Mouse (Mus musculus) liver, adult 2 months (tissue): ENCODE measurements at regions not wholly inside any gene's neighbourhood (a gene's known extent, or its start where the extent isn't known, plus 50 kb on each side); places are given as distances from the start of the nearest gene placed in this dataset.

Experiments used
- DNase-seq: peaks from one replicate; pipeline ENCODE4 v3.0.0-alpha.2; 2011; ENCODE audit warnings: low read depth, low spot score; ENCODE audit errors: extremely low read depth
- H3K27ac ChIP-seq: fragments of 200-500 bp; replicated peaks from 2 replicates; pipeline ENCODE4 v1.5.1; 2012; ENCODE audit warnings: low read depth, mild to moderate bottlenecking, control low read depth, inconsistent platforms, low read length; ENCODE audit not compliant: insufficient read depth
- H3K27me3 ChIP-seq: fragments of 200-500 bp; 2 replicates; pipeline ENCODE4 v1.6.1; 2012; ENCODE audit warnings: mild to moderate bottlenecking, moderate library complexity, low read length, inconsistent platforms; ENCODE audit not compliant: control insufficient read depth, insufficient read depth
- H3K36me3 ChIP-seq: fragments of 200-500 bp; 2 replicates; pipeline ENCODE4 v1.6.1; 2012; ENCODE audit warnings: low read length, inconsistent platforms; ENCODE audit not compliant: control insufficient read depth, insufficient read depth
- H3K4me1 ChIP-seq: fragments of 200-500 bp; 2 replicates; pipeline ENCODE4 v1.6.1; 2011; ENCODE audit warnings: low read length; ENCODE audit not compliant: control insufficient read depth, insufficient read depth
- H3K4me3 ChIP-seq: fragments of 200-500 bp; 2 replicates; pipeline ENCODE4 v1.5.1; 2011; ENCODE audit warnings: low read depth, mild to moderate bottlenecking, control low read depth, low read length, moderate library complexity; ENCODE audit not compliant: insufficient read depth
- H3K79me2 ChIP-seq: fragments of 200-500 bp; 2 replicates; pipeline ENCODE4 v1.6.1; 2012; ENCODE audit warnings: inconsistent platforms, mild to moderate bottlenecking, low read length, moderate library complexity; ENCODE audit not compliant: control insufficient read depth, insufficient read depth
- H3K9ac ChIP-seq: fragments of 200-500 bp; 2 replicates; pipeline ENCODE4 v1.6.1; 2012; ENCODE audit warnings: low read depth, mild to moderate bottlenecking, control low read depth, inconsistent platforms, low read length
- CTCF ChIP-seq: fragments of 200-500 bp; IDR thresholded peaks from 2 replicates; pipeline ENCODE4 v1.5.1; 2011; ENCODE audit warnings: low read depth, low read length, control low read depth
- POLR2A ChIP-seq: fragments of 200-500 bp; IDR thresholded peaks from 2 replicates; pipeline ENCODE4 v1.6.1; 2011; ENCODE audit warnings: low read length, control low read depth; ENCODE audit not compliant: insufficient read depth; ENCODE audit errors: extremely low read depth
- WGBS: fragments of 180-500 bp; shearing (Covaris S2); methylation state at CpG from one replicate; pipeline ENCODE4 v1.1.7; 2018; 5-methylcytosine and 5-hydroxymethylcytosine counted together

- H3K9ac ChIP-seq, result no peak overlapping the region
- 75% methylated on average over 3 of the region's 3 CpGs for WGBS
Observed at GRCm38 (mm10) chr11:43971886-43972285, 70.9 kb upstream of the Adra1b start.

GRCm38 (mm10) chr11:43976024-43976423, 75.0 kb upstream of the Adra1b start:
- no peak overlapping the region for H3K4me3 ChIP-seq
- 78% methylated on average over 4 of the region's 4 CpGs for WGBS
- TF ChIP-seq POLR2A (no peak), CTCF (no peak)

More at GRCm38 (mm10) chr11:43971886-43972285, 70.9 kb upstream of the Adra1b start:
- Histone ChIP-seq H3K27ac (no peak overlapping the region), H3K4me3 (no peak overlapping the region), H3K79me2 (no peaks in the 10 kb centered on the region), H3K36me3 (no peaks in the 10 kb centered on the region), H3K4me1 (no peaks in the 10 kb centered on the region), H3K27me3 (no peaks in the 10 kb centered on the region)
- no peak for TF ChIP-seq POLR2A
- TF ChIP-seq CTCF, result no peak
- no peak for DNase-seq

GRCm38 (mm10) chr11:43979406-43979805, 78.4 kb upstream of the Adra1b start:
- Histone ChIP-seq H3K4me1 (peaks cover 2% of the 10 kb centered on the region; the same call in 1 of the 2 replicates), H3K36me3 (no peaks in the 10 kb centered on the region), H3K79me2 (no peaks in the 10 kb centered on the region), H3K4me3 (no peak overlapping the region), H3K27ac (no peak overlapping the region), H3K9ac (no peak overlapping the region), H3K27me3 (no peaks in the 10 kb centered on the region)
- DNase-seq, result no peak
- no peak for TF ChIP-seq CTCF
- no peak for TF ChIP-seq POLR2A
- 86% methylated on average over 7 of the region's 7 CpGs for WGBS

More at GRCm38 (mm10) chr11:43976024-43976423, 75.0 kb upstream of the Adra1b start:
- H3K27ac ChIP-seq, result no peak overlapping the region
- no peaks in the 10 kb centered on the region for H3K36me3 ChIP-seq
- DNase-seq, result no peak
- H3K27me3 ChIP-seq, result no peaks in the 10 kb centered on the region
- H3K9ac ChIP-seq, result no peak overlapping the region
- no peaks in the 10 kb centered on the region for H3K79me2 ChIP-seq
- H3K4me1 ChIP-seq, result peaks cover 2% of the 10 kb centered on the region; the same call in 1 of the 2 replicates

- H3K4me3 ChIP-seq, result no peak overlapping the region
- H3K27ac ChIP-seq, result no peak overlapping the region
- H3K9ac ChIP-seq, result no peak overlapping the region
- H3K36me3 ChIP-seq, result no peaks in the 10 kb centered on the region
- TF ChIP-seq CTCF (no peak), POLR2A (no peak)
- no peaks in the 10 kb centered on the region for H3K79me2 ChIP-seq
- DNase-seq, result no peak
- H3K27me3 ChIP-seq, result no peaks in the 10 kb centered on the region
- 91% methylated on average over 4 of the region's 4 CpGs for WGBS
- H3K4me1 ChIP-seq, result peaks cover 2% of the 10 kb centered on the region; the same call in 1 of the 2 replicates
Observed at GRCm38 (mm10) chr11:43980444-43980843, 79.4 kb upstream of the Adra1b start.

- TF ChIP-seq POLR2A (no peak), CTCF (no peak)
- H3K9ac ChIP-seq, result no peak overlapping the region
- H3K4me3 ChIP-seq, result no peak overlapping the region
- no peaks in the 10 kb centered on the region for H3K79me2 ChIP-seq
- peaks cover 6% of the 10 kb centered on the region for H3K4me1 ChIP-seq
- no peaks in the 10 kb centered on the region for H3K27me3 ChIP-seq
- no peak overlapping the region for H3K27ac ChIP-seq
- 92% methylated on average over 1 of the region's 1 CpGs for WGBS
- no peak for DNase-seq
- no peaks in the 10 kb centered on the region for H3K36me3 ChIP-seq
Observed at GRCm38 (mm10) chr11:43989911-43990430, 89.0 kb upstream of the Adra1b start.

- H3K79me2 ChIP-seq, result no peaks in the 10 kb centered on the region
- 52% methylated on average over 6 of the region's 6 CpGs for WGBS
- TF ChIP-seq POLR2A (no peak), CTCF (no peak)
- no peak overlapping the region for H3K27ac ChIP-seq
- H3K27me3 ChIP-seq, result no peaks in the 10 kb centered on the region
- no peak overlapping the region for H3K9ac ChIP-seq
- DNase-seq, result peak; percentile 93
- H3K4me3 ChIP-seq, result no peak overlapping the region
- peaks cover 4% of the 10 kb centered on the region for H3K4me1 ChIP-seq
- no peaks in the 10 kb centered on the region for H3K36me3 ChIP-seq
Observed at GRCm38 (mm10) chr11:43992011-43992471, 91.0 kb upstream of the Adra1b start.
